Mouse (Mus musculus) adrenal gland (tissue): ENCODE data around the gene Catsperg1.
"Not testable (repeated sequence)": the region's sequence is repeated elsewhere in the genome, so short reads cannot be mapped to it uniquely, and the experiment has no call there.

Experiments
- intact Hi-C: fragments of 180-260 bp; cut with DNase I; formaldehyde crosslinking; loops from one replicate; pipeline ENCODE4 v1.15.1; 2025

Catsperg1 gene

GRCm38 (mm10) chr7:29146625-29147367 is 67.0 kb downstream of the Catsperg1 start:
- intact Hi-C loops, result no loop called here

GRCm38 (mm10) chr7:29144006-29144405 is 69.8 kb downstream of the Catsperg1 start:
- intact Hi-C loops, result no loop called here

GRCm38 (mm10) chr7:29141416-29141815 is 72.4 kb downstream of the Catsperg1 start:
- intact Hi-C loops, result no loop called here

GRCm38 (mm10) chr7:29139237-29139636 is 74.6 kb downstream of the Catsperg1 start:
- intact Hi-C loops, result not testable (repeated sequence)

- intact Hi-C loops, result no loop called here
Observed at GRCm38 (mm10) chr7:29137429-29137828, 76.4 kb downstream of the Catsperg1 start.

GRCm38 (mm10) chr7:29134693-29135386 is 79.0 kb downstream of the Catsperg1 start, which contains the start of gene Rasgrp4:
TSS of gene Rasgrp4 (plus strand) at chr7:29134851.
- intact Hi-C loops, result no loop called here

GRCm38 (mm10) chr7:29134230-29134629 is 79.6 kb downstream of the Catsperg1 start:
- intact Hi-C loops, result no loop called here
